Mouse (Mus musculus) hindbrain, embryonic 10.5 days (tissue): ENCODE measurements around the gene Gdi2. TPM values are rescaled to one million over a fixed set of nuclear protein-coding genes. Genes with fewer than 3 reads are reported as not detected.

ENCODE experiments used
- DNase-seq: peaks from one replicate; pipeline ENCODE4 v3.0.0-alpha.2; 2017; ENCODE audit warnings: low spot score
- H3K27ac ChIP-seq: fragments of 300-500 bp; sonication (generic); 2 replicates; pipeline ENCODE4 v1.5.1; 2016; ENCODE audit warnings: mild to moderate bottlenecking, moderate library complexity
- H3K27me3 ChIP-seq: fragments of 300-500 bp; sonication (generic); 2 replicates; pipeline ENCODE4 v1.6.1; 2016; ENCODE audit warnings: mild to moderate bottlenecking; ENCODE audit not compliant: poor library complexity, insufficient read depth, severe bottlenecking
- H3K36me3 ChIP-seq: fragments of 300-500 bp; sonication (generic); 2 replicates; pipeline ENCODE4 v1.6.1; 2016; ENCODE audit warnings: mild to moderate bottlenecking, moderate library complexity
- H3K4me1 ChIP-seq: fragments of 300-500 bp; sonication (generic); replicated peaks from 2 replicates; pipeline ENCODE4 v1.6.1; 2016; ENCODE audit warnings: mild to moderate bottlenecking
- H3K4me3 ChIP-seq: fragments of 300-500 bp; sonication (generic); 2 replicates; pipeline ENCODE4 v1.5.1; 2016; ENCODE audit warnings: mild to moderate bottlenecking, moderate library complexity
- H3K9me3 ChIP-seq: fragments of 300-500 bp; sonication (generic); 2 replicates; pipeline ENCODE4 v1.6.1; 2016; ENCODE audit warnings: mild to moderate bottlenecking, moderate library complexity
- WGBS: fragments of 180-500 bp; shearing (Covaris S2); methylation state at CpG from one replicate; pipeline ENCODE4 v1.1.7; 2016; 5-methylcytosine and 5-hydroxymethylcytosine counted together
- polyA plus RNA-seq: library from polyadenylated mRNA; unstranded; fragments of >200 nt; fragmentation: Nextera tagmentation; extraction: Ambion mirVana; gene quantifications from 2 replicates; pipeline ENCODE4 v1.2.1, GENCODE M21; 2016

Gdi2 gene
- polyA plus RNA-seq, 1 experiment from 2014 or later: 423 TPM

GRCm38 (mm10) chr13:3590789-3591188, 52.9 kb downstream of the Gdi2 start:
- Histone ChIP-seq H3K4me1 (no peaks in the 10 kb centered on the region), H3K27ac (no peak overlapping the region), H3K27me3 (no peaks in the 10 kb centered on the region), H3K9me3 (no peaks in the 10 kb centered on the region), H3K4me3 (no peak overlapping the region), H3K36me3 (peaks cover 90% of the 10 kb centered on the region)
- no peak for DNase-seq
- 95% methylated on average over 3 of the region's 3 CpGs for WGBS

- no peak for DNase-seq
- 93% methylated on average over 1 of the region's 1 CpGs for WGBS
Observed at GRCm38 (mm10) chr13:3594311-3594710, 56.4 kb downstream of the Gdi2 start.

GRCm38 (mm10) chr13:3596232-3596631, 58.4 kb downstream of the Gdi2 start:
- H3K27me3 ChIP-seq: no peaks in the 10 kb centered on the region
- H3K36me3 ChIP-seq: peaks cover 80% of the 10 kb centered on the region
- no peak overlapping the region for H3K27ac ChIP-seq
- H3K4me1 ChIP-seq: no peaks in the 10 kb centered on the region
- no peak overlapping the region for H3K4me3 ChIP-seq
- no peaks in the 10 kb centered on the region for H3K9me3 ChIP-seq
- 94% methylated on average over 6 of the region's 6 CpGs for WGBS
- DNase-seq: no peak

More at GRCm38 (mm10) chr13:3594311-3594710, 56.4 kb downstream of the Gdi2 start:
- no peaks in the 10 kb centered on the region for H3K4me1 ChIP-seq
- no peaks in the 10 kb centered on the region for H3K9me3 ChIP-seq
- H3K36me3 ChIP-seq: peaks cover 90% of the 10 kb centered on the region
- H3K4me3 ChIP-seq: no peak overlapping the region
- H3K27ac ChIP-seq: no peak overlapping the region
- no peaks in the 10 kb centered on the region for H3K27me3 ChIP-seq

GRCm38 (mm10) chr13:3609780-3610117, 71.9 kb downstream of the Gdi2 start:
- peak overlapping the region; percentile 94 for H3K27ac ChIP-seq
- no peak for DNase-seq
- peak overlapping the region; percentile 98 for H3K4me3 ChIP-seq
- no peaks in the 10 kb centered on the region for H3K9me3 ChIP-seq
- H3K36me3 ChIP-seq: no peaks in the 10 kb centered on the region
- H3K27me3 ChIP-seq: no peaks in the 10 kb centered on the region
- peaks cover 7% of the 10 kb centered on the region for H3K4me1 ChIP-seq
- WGBS: 29% methylated on average over 8 of the region's 8 CpGs

- Histone ChIP-seq H3K27ac (peak overlapping the region; percentile 94), H3K4me3 (peak overlapping the region; percentile 98), H3K27me3 (no peaks in the 10 kb centered on the region), H3K36me3 (no peaks in the 10 kb centered on the region), H3K9me3 (no peaks in the 10 kb centered on the region), H3K4me1 (peaks cover 7% of the 10 kb centered on the region)
- peak; percentile 51 for DNase-seq
- under 1% methylated on average over 47 of the region's 50 CpGs for WGBS
Observed at GRCm38 (mm10) chr13:3610118-3610794, 72.4 kb downstream of the Gdi2 start.

GRCm38 (mm10) chr13:3610795-3611438, 73.1 kb downstream of the Gdi2 start, which contains the start of gene Fam208b:
Gene Fam208b, minus strand, starts transcription at chr13:3611108.
- Histone ChIP-seq H3K27ac (peak within 1 kb of the TSS; percentile 94), H3K4me3 (peak within 1 kb of the TSS; percentile 98), H3K36me3 (no peaks in the 10 kb centered on the region), H3K9me3 (no peaks in the 10 kb centered on the region), H3K4me1 (peaks cover 7% of the 10 kb centered on the region), H3K27me3 (no peaks in the 10 kb centered on the region)
- peak; percentile 99 for DNase-seq
- under 1% methylated on average over 58 of the region's 58 CpGs for WGBS

Other genes starting within 250 kb of the Gdi2 start
- gene Fam208b, start 73.0 kb downstream of the Gdi2 start, polyA plus RNA-seq: 14.2 and 17.7 TPM in 2 replicates
- 14.3 and 16.2 TPM in 2 replicates for gene Asb13, start 96.0 kb downstream of the Gdi2 start, polyA plus RNA-seq